Mouse (Mus musculus): ENCODE results near the gene Cltb. TPM values are rescaled to one million over a fixed set of nuclear protein-coding genes. Genes with fewer than 3 reads are reported as not detected.

Cltb gene
- polyA plus RNA-seq, 1 experiment, result 32.3 TPM

GRCm38 (mm10) chr13:54560608-54561007 is 50.5 kb downstream of the Cltb start:
- H3K27me3 ChIP-seq (ENCODE audit: control insufficient read depth, insufficient read depth, insufficient read length), result no peaks in the 10 kb centered on the region
- no peak overlapping the region for H3ac ChIP-seq (ENCODE audit: control insufficient read depth, insufficient read length, low read depth)
- H3K79me2 ChIP-seq (ENCODE audit: control insufficient read depth, insufficient read depth), result peaks cover 38% of the 10 kb centered on the region
- TF ChIP-seq MYOG (IDR thresholded peaks at IDR 0.05; ENCODE audit: control insufficient read depth, extremely low read depth, insufficient read length) (no peak), MYOD1 (IDR thresholded peaks at IDR 0.05; ENCODE audit: control insufficient read depth, insufficient read length, low read depth) (no peak), USF1 (IDR thresholded peaks at IDR 0.05; ENCODE audit: low read depth) (no peak), CTCF (IDR thresholded peaks at IDR 0.05; ENCODE audit: control insufficient read depth, insufficient read depth, insufficient read length) (no peak), FOSL1 (IDR thresholded peaks at IDR 0.05; ENCODE audit: insufficient read depth, low read length, poor library complexity, severe bottlenecking) (no peak), MAX (IDR thresholded peaks at IDR 0.05) (no peak), CEBPB (IDR thresholded peaks at IDR 0.05; ENCODE audit: low read depth) (no peak)
- peaks cover 26% of the 10 kb centered on the region for H3K79me3 ChIP-seq (ENCODE audit: low read depth)
- H3K4me3 ChIP-seq (ENCODE audit: insufficient read depth, poor library complexity, severe bottlenecking), result no peak overlapping the region
- peaks cover 47% of the 10 kb centered on the region for H3K36me3 ChIP-seq (ENCODE audit: control insufficient read depth, insufficient read depth)

- Histone ChIP-seq H3K36me3 (ENCODE audit: control insufficient read depth, insufficient read depth) (peaks cover 54% of the 10 kb centered on the region), H3K27me3 (ENCODE audit: control insufficient read depth, insufficient read depth, insufficient read length) (no peaks in the 10 kb centered on the region), H3ac (ENCODE audit: control insufficient read depth, insufficient read length, low read depth) (no peak overlapping the region), H3K4me3 (ENCODE audit: insufficient read depth, poor library complexity, severe bottlenecking) (no peak overlapping the region), H3K79me2 (ENCODE audit: control insufficient read depth, insufficient read depth) (peaks cover 34% of the 10 kb centered on the region), H3K79me3 (ENCODE audit: low read depth) (peaks cover 21% of the 10 kb centered on the region)
- TF ChIP-seq MYOD1 (IDR thresholded peaks at IDR 0.05; ENCODE audit: control insufficient read depth, insufficient read length, low read depth) (no peak), MAX (IDR thresholded peaks at IDR 0.05) (no peak), CEBPB (IDR thresholded peaks at IDR 0.05; ENCODE audit: low read depth) (no peak), FOSL1 (IDR thresholded peaks at IDR 0.05; ENCODE audit: insufficient read depth, low read length, poor library complexity, severe bottlenecking) (no peak), USF1 (IDR thresholded peaks at IDR 0.05; ENCODE audit: low read depth) (no peak), CTCF (IDR thresholded peaks at IDR 0.05; ENCODE audit: control insufficient read depth, insufficient read depth, insufficient read length) (no peak), MYOG (IDR thresholded peaks at IDR 0.05; ENCODE audit: control insufficient read depth, extremely low read depth, insufficient read length) (no peak)
These were observed 51.5 kb downstream of the Cltb start for GRCm38 (mm10) chr13:54559656-54560055.

- H3K79me3 ChIP-seq (ENCODE audit: low read depth), result peaks cover 2% of the 10 kb centered on the region
- TF ChIP-seq MYOG (IDR thresholded peaks at IDR 0.05; ENCODE audit: control insufficient read depth, extremely low read depth, insufficient read length) (no peak), MAX (IDR thresholded peaks at IDR 0.05) (no peak), CEBPB (IDR thresholded peaks at IDR 0.05; ENCODE audit: low read depth) (no peak), FOSL1 (IDR thresholded peaks at IDR 0.05; ENCODE audit: insufficient read depth, low read length, poor library complexity, severe bottlenecking) (no peak), USF1 (IDR thresholded peaks at IDR 0.05; ENCODE audit: low read depth) (no peak), MYOD1 (IDR thresholded peaks at IDR 0.05; ENCODE audit: control insufficient read depth, insufficient read length, low read depth) (no peak)
- H3K79me2 ChIP-seq (ENCODE audit: control insufficient read depth, insufficient read depth), result peaks cover 14% of the 10 kb centered on the region
- no peak overlapping the region for H3ac ChIP-seq (ENCODE audit: control insufficient read depth, insufficient read length, low read depth)
- no peaks in the 10 kb centered on the region for H3K27me3 ChIP-seq (ENCODE audit: control insufficient read depth, insufficient read depth, insufficient read length)
- H3K36me3 ChIP-seq (ENCODE audit: control insufficient read depth, insufficient read depth), result peaks cover 72% of the 10 kb centered on the region
- H3K4me3 ChIP-seq (ENCODE audit: insufficient read depth, poor library complexity, severe bottlenecking), result no peak overlapping the region
These were observed 53.5 kb downstream of the Cltb start for GRCm38 (mm10) chr13:54557652-54558051.

- Histone ChIP-seq H3K79me3 (ENCODE audit: low read depth) (no peaks in the 10 kb centered on the region), H3K36me3 (ENCODE audit: control insufficient read depth, insufficient read depth) (peaks cover 80% of the 10 kb centered on the region), H3K27me3 (ENCODE audit: control insufficient read depth, insufficient read depth, insufficient read length) (no peaks in the 10 kb centered on the region), H3K79me2 (ENCODE audit: control insufficient read depth, insufficient read depth) (peaks cover 5% of the 10 kb centered on the region), H3ac (ENCODE audit: control insufficient read depth, insufficient read length, low read depth) (no peak overlapping the region), H3K4me3 (ENCODE audit: insufficient read depth, poor library complexity, severe bottlenecking) (no peak overlapping the region)
- TF ChIP-seq CTCF (IDR thresholded peaks at IDR 0.05; ENCODE audit: control insufficient read depth, insufficient read depth, insufficient read length) (no peak), USF1 (IDR thresholded peaks at IDR 0.05; ENCODE audit: low read depth) (no peak), MAX (IDR thresholded peaks at IDR 0.05) (no peak), MYOD1 (IDR thresholded peaks at IDR 0.05; ENCODE audit: control insufficient read depth, insufficient read length, low read depth) (no peak), MYOG (IDR thresholded peaks at IDR 0.05; ENCODE audit: control insufficient read depth, extremely low read depth, insufficient read length) (no peak), CEBPB (IDR thresholded peaks at IDR 0.05; ENCODE audit: low read depth) (no peak), FOSL1 (IDR thresholded peaks at IDR 0.05; ENCODE audit: insufficient read depth, low read length, poor library complexity, severe bottlenecking) (no peak)
These were observed 54.3 kb downstream of the Cltb start for GRCm38 (mm10) chr13:54556796-54557195.

- H3K27me3 ChIP-seq (ENCODE audit: control insufficient read depth, insufficient read depth, insufficient read length), result no peaks in the 10 kb centered on the region
- H3ac ChIP-seq (ENCODE audit: control insufficient read depth, insufficient read length, low read depth), result no peak overlapping the region
- TF ChIP-seq MAX (IDR thresholded peaks at IDR 0.05) (no peak), MYOG (IDR thresholded peaks at IDR 0.05; ENCODE audit: control insufficient read depth, extremely low read depth, insufficient read length) (no peak), FOSL1 (IDR thresholded peaks at IDR 0.05; ENCODE audit: insufficient read depth, low read length, poor library complexity, severe bottlenecking) (no peak), USF1 (IDR thresholded peaks at IDR 0.05; ENCODE audit: low read depth) (no peak), CEBPB (IDR thresholded peaks at IDR 0.05; ENCODE audit: low read depth) (no peak), MYOD1 (IDR thresholded peaks at IDR 0.05; ENCODE audit: control insufficient read depth, insufficient read length, low read depth) (no peak), CTCF (IDR thresholded peaks at IDR 0.05; ENCODE audit: control insufficient read depth, insufficient read depth, insufficient read length) (no peak)
- no peak overlapping the region for H3K4me3 ChIP-seq (ENCODE audit: insufficient read depth, poor library complexity, severe bottlenecking)
- no peaks in the 10 kb centered on the region for H3K79me3 ChIP-seq (ENCODE audit: low read depth)
- peaks cover 87% of the 10 kb centered on the region for H3K36me3 ChIP-seq (ENCODE audit: control insufficient read depth, insufficient read depth)
- no peaks in the 10 kb centered on the region for H3K79me2 ChIP-seq (ENCODE audit: control insufficient read depth, insufficient read depth)
These were observed 55.0 kb downstream of the Cltb start for GRCm38 (mm10) chr13:54556176-54556575.

DNA sequence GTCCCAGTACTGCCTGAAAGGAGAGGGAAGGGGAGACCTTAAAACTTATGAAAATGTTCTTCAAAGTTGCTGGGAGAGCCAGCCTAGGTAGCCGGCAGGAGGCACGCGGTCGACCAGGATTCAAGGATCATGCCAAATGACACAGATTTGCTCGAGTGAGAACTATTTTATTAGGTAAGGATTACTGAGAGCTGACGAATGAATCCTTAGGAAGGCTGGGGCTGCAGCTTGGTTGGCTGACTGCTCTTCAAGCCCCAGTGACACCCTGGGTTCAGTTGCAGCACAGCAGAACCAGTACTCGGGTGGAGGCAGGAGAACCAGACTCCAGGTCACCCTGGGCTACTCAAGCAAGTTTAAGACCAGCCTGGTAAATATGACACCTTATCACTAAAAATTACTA is 63.1 kb downstream of the Cltb start:
- Histone ChIP-seq H3K4me3 (ENCODE audit: insufficient read depth, poor library complexity, severe bottlenecking) (no peak overlapping the region), H3K79me3 (ENCODE audit: low read depth) (no peaks in the 10 kb centered on the region), H3K79me2 (ENCODE audit: control insufficient read depth, insufficient read depth) (no peaks in the 10 kb centered on the region), H3K27me3 (ENCODE audit: control insufficient read depth, insufficient read depth, insufficient read length) (no peaks in the 10 kb centered on the region), H3ac (ENCODE audit: control insufficient read depth, insufficient read length, low read depth) (no peak overlapping the region), H3K36me3 (ENCODE audit: control insufficient read depth, insufficient read depth) (peaks cover 60% of the 10 kb centered on the region)
- TF ChIP-seq FOSL1 (IDR thresholded peaks at IDR 0.05; ENCODE audit: insufficient read depth, low read length, poor library complexity, severe bottlenecking) (no peak), MYOD1 (IDR thresholded peaks at IDR 0.05; ENCODE audit: control insufficient read depth, insufficient read length, low read depth) (no peak), MAX (IDR thresholded peaks at IDR 0.05) (no peak), CTCF (IDR thresholded peaks at IDR 0.05; ENCODE audit: control insufficient read depth, insufficient read depth, insufficient read length) (no peak), CEBPB (IDR thresholded peaks at IDR 0.05; ENCODE audit: low read depth) (no peak), MYOG (IDR thresholded peaks at IDR 0.05; ENCODE audit: control insufficient read depth, extremely low read depth, insufficient read length) (no peak), USF1 (IDR thresholded peaks at IDR 0.05; ENCODE audit: low read depth) (no peak)
